Mouse (Mus musculus) embryo, embryonic 11 days (tissue): ENCODE data around the gene Pax2.

ENCODE experiments used
- DNase-seq: peaks from one replicate; pipeline ENCODE4 v3.0.0-alpha.2; 2015

Gene Pax2

DNA sequence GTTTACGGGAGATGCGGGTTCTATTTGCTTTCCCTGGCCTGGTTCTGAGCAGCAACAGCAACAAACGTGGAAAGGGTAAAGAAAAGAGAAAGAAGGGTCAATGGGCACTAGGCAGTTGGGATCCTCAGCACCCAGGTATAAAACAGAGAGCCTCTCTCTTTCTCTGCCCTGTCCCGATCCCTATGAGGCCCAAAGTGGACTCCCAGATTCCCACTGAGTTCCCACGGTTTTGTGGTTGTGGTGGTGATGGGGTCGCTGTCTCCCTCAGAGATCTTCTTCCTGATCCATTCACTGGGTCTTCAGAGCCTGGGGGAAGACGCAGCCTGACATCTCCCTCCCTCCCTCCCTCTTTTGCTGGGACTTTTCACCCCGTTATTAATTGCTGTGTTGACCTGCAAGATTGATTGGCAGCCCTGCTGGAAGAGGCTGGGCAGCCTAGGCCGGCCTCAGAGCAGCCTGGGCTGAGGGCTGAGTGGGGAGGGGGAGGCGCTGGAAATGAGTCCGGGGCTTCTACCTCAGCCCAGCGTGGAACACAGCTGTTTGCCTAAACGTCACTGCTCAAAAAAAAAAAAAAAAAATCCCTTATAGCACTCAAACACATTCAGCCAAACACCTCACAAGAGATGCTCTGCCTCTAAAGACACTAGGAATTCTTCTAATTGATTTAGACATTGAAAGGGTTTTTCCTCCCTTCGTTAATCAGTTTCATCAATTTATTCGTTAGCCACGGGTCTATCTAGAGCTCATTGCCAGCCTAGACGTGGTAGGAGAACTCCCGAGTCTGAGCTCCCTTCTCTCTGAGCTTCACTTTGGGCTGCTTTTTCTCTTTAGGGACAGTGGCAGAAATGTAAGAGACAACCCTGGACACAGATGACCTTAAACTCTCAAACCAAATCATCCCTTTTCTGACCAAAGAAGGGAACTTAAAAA is 6.5 kb upstream of the Pax2 start:
- DNase-seq, result peak; percentile 38

GRCm38 (mm10) chr19:44750051-44751041 is 5.5 kb upstream of the Pax2 start:
- DNase-seq, result peak; percentile 78

- DNase-seq, result no peak
These were observed 4.8 kb upstream of the Pax2 start for GRCm38 (mm10) chr19:44751042-44751441.

DNA sequence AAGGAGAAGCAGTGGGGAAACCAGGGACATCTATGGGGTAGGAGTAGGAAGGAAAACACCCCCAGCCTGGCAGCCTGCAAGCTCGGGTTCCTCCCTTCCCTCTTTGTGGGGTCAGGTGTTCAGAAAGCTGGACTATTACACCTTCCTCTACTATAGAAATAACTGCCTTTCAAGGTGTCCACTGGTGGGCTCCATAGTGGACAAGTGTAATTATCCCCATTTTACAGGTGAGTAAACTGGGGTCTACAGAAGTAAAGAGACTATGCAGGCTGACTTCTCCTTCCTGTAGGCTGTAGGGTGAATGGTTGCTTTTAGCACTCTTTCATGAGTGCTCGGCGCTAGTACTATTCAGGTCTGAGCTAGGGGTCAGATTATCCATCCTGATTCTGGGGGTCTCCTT is 4.3 kb upstream of the Pax2 start:
- DNase-seq, result peak; percentile 15

GRCm38 (mm10) chr19:44752056-44752940 is 3.5 kb upstream of the Pax2 start:
- DNase-seq, result peak; percentile 50

- DNase-seq, result peak; percentile 28
These were observed 2.5 kb upstream of the Pax2 start for GRCm38 (mm10) chr19:44753361-44753760.

DNA sequence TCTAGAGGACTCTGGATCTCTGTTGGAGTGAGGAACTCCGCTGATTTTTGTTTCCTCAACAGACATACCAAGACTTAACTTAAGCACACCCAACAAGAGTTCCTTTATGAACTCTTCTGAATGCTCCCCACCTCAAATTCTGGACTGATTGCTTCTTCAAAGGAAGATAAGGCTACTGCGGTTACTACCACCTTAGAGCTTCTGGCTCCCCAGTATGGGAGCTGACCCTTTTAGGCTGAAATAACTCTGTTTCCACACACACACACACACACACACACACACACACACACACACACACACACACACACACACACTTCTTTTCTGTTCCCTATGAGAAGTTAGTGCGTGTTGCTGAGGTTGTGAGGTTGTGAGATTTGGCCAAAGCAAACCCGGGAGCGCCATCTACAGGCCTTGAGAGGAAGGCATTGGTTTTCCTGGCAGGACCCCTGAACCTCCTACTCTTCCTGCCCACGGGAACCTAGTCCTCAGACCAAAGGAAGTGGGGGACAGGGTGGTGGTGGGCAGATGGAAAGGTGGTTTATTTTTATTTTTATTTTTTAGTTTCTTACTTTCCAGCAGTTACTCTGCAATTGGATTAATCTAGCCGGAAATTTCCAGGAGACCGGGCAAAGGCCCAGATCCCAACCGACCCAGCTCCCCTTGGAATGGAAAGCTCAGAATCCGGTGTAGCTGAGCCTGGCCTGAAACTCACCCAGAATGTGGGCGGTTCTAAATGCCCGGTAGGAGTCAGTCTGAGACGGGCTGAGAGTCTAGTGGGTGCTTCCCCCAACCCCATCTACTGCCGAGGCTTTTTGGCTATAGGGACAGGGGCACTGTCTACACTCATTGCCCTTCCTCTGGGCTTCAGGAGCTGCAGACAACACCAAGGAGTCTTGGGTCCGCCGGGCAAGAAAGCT is 1.1 kb upstream of the Pax2 start:
- DNase-seq, result peak; percentile 83

GRCm38 (mm10) chr19:44755378-44755692 is 510 bp upstream of the Pax2 start:
- DNase-seq, result no peak

DNA sequence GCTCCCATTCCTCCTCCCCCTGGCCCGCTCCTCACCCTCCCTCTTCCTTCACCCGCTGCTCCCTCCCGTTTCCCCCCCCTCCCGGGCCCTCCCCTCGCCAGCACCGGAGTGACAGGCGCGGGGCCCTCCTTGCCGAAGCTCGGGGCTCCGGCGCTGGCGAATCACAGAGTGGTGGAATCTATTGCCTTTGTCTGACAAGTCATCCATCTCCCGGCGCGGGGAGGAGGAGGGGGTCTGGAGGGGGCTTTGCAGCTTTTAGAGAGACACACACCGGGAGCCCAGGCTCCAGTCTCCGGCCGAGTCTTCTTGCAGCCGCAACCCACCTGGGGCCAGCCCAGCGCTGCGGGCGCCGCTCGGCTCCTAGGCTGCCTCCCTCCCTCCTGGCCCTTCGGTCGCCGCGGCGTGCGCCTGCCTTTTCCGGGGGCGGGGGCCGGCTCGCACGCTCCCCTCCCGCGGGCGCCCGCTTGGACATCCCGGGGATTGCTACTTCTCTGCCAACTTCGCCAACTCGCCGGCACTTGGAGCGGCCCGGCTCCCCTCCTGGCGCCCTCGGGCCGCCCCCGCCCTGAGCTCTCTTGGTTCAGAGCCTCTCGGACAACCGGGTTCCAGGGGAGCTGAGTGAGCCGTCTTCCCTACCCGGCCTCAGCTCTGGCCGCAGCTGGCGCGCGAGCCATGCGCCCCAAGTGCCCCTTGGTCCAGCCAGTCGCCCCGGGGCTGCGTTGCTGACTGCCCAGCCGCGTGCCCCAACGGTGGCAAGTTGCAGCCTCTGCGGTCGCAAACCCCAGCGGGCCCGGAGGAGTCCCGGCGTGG is 781 bp downstream of the Pax2 start:
- DNase-seq, result peak; percentile 84

DNA sequence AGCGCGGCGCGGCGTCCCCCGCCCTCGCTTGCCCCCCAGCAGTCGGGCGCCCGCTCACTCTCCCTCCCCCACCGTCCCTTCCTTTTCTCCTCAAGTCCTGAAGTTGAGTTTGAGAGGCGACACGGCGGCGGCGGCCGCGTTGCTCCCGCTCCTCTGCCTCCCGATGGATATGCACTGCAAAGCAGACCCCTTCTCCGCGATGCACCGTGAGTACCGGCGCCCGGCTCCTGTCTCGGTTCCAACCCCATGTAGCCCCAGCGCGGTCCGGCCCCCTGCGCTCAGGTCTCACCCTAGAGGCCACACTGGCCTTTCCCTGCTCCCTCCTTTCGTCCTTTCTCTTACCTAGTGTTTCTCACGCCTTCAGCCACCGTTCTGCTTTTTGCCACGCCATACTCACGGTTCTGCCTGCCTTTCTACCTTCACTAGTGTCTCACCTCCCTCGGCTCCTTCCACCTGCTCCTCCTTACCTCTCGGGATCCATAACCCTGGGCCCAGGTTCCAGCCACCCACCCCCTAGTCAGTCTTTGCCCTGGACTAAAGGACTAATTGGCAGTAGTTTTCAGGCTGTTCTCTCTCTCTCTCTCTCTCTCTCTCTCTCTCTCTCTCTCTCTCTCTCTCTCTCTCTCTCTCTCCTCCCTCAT is 1.5 kb downstream of the Pax2 start:
- peak; percentile 58 for DNase-seq

- peak; percentile 50 for DNase-seq
These were observed 3.0 kb downstream of the Pax2 start for GRCm38 (mm10) chr19:44758846-44759245.

GRCm38 (mm10) chr19:44759531-44760118 is 3.8 kb downstream of the Pax2 start:
- peak; percentile 71 for DNase-seq

- DNase-seq, result peak; percentile 44
These were observed 4.7 kb downstream of the Pax2 start for GRCm38 (mm10) chr19:44760259-44761131.

DNA sequence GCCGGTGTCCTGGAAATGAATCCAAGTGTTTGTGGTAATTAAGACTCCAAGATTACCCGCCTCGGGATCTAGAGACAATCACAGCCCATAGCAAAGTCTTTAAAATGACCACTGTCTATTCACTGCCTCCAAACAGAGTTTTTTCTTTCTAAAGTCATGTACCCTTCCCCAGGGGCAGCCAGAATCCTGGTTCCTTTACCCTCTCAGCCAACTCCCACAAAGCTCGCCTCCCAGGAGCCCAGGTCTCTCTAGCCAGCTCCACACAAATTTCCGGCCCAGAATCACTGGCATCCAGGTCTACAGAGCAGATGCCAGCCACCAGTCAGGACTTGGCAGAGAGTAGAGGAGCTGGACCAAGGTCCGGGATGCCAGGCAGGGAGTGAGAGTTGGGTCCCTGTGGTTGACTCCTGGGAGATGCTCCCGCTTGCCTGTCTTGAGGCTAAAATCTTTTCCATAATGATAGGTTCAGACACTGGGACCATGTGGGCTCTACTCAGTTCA is 6.3 kb downstream of the Pax2 start:
- DNase-seq, result no peak

DNA sequence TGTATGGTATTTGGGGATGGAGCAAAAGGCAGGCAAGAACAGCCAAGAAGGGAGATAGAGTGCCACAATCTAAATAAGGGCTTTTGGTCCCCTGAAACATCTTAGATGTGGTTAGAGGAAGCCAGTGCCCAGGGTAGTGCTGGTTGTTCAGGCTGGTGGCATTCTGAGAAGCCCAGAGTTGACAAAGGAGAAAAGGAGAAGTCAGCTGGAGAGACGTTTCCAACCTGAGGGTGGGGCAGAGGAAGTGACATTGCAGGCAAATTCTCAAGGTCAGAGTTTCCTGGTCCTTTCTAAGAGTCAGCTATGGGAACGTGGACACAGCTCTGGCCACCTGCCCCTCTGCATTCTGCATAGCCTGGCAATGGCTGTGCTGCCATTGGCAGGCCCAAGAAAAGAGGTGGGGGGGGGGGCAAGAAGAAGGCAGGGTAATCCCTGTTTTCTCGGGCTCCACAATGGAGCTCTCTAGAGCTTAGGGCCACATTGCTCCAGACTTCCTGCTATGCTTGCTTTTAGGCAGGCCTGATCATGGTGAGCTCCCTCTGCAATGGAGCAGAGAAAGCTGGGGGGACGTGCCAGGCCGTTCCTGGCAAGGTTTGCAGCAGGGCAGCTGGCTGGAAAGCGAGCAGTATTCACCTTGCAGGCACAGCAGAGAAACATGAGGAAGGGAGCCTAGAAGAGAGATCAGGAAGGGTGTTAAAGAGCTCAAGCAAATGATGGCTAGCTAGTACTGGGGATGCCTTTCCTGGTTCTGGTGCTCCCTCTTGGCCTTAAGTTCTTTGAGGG is 14.6 kb downstream of the Pax2 start:
- no peak for DNase-seq

- no peak for DNase-seq
These were observed 15.7 kb downstream of the Pax2 start for GRCm38 (mm10) chr19:44771499-44771898.

DNA sequence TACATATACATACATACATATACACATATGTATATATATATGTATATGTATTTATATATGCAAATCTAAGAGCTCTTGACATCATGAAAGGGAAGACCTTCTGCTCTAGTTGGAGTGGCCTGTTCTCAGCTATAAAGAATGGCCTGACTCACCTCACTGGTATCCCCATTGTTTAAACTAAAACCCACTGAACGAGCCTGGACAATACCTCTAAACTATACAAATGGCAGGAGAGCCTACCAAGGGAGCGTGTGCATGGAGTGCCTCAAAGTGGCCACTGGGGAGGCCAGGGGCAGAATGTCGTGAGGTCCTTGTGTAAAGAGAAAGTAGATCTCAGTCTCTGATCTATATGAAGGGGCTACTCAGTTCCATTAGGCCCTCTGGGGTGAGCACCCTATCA is 26.1 kb downstream of the Pax2 start:
- DNase-seq, result no peak

DNA sequence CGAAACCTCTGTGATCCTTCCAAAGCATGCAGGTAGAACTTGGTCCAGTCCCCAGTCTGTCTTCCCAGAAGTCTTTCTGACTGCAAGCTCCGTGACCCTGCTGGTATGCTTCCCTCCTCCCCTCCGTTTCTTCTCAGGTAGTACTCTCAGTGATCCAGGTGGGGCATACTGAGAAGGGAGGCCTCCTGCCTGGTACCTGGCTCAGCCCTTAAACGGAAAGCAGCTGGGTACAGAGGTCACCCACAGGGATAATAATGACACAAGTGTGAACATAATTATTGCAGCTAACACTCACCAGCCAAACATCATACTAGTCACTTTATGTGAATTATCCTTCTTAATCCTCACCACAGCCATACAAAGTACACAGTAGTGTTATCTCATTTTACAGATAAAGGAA is 28.5 kb downstream of the Pax2 start:
- no peak for DNase-seq
